Mouse (Mus musculus) 3T3-L1 (cell line): ENCODE measurements around the gene Serpinb6a.

Experiments used
- DNase-seq: peaks from one replicate; pipeline ENCODE4 v3.0.0-alpha.2; 2015; ENCODE audit warnings: low read depth, low spot score

The Serpinb6a gene

DNA sequence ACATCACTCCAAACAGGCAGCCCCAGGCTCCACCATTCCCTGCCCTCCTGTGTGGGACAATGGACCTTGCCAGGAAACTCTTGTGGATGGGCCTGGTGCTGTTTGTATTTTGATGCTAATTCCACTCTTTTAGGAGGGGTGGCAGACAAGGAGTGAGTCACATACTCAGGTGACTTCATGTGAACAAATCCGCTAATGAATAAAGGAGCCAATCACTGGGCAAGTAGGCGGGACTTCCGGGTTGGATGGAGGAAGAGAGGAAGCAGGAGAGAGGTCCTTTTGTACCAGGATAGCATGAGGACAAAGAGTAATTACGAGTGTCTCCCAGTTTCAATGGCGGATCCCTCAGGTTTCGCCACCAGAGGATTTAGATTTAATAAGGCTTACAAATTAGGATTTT lies 81.6 kb downstream of the Serpinb6a start:
- DNase-seq, result no peak

DNA sequence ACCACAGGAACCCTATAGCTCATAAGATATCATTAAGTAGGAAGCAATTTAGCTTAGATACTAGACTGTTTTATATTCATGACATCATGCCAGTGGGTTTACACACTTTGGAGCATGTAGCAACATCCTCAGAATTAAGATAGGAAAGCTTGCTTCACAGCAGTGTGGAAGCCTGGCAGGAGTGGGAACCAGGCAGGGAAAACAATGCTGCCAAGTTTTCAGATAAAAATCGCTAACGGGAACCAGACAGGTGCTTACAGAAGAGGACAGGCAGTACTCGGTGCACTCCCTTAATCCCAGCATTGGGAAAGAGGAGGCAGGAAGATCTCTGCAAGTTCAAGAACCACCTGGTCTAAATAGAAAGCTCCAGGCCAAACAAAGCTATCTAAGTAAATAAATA lies 95.8 kb downstream of the Serpinb6a start:
- DNase-seq, result no peak

DNA sequence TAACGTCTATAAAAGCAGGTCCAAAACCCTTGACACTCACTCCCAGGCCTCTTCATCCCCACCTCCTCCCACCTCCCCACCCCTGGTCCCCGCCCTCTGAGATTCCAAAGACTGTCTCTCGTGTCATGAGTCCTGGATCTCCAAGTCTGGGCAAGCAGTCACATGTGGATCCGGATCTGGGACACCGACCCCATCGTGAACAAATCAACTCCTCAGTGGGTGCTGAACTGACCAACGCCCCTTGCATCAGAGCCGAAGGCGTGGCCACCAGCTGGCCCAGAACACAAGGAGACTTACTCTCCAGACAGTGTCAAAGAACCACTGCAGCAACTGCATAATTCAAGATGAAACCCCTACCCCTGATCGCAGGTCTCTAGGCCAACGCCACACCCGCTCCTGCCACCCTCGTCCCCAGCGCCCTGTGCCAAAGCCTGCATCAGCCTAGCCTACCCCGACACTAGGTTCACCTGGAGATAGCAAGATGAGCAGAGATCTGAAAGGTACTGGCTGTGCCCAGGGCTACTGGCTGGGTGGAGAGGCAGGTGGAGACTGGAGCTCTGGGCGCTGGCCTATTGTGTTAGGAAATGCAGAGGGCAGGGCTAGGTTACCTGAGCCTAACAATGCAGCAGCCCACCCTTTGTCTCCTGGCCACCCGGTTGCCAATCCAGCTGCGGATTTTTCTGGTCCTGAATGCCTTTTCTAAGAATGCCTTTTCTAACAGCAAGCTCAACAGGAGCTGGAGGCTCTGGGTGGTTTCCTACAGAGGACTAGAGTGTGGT lies 97.2 kb downstream of the Serpinb6a start, which contains the start of gene Serpinb6c:
Gene Serpinb6c, minus strand, starts transcription at position 533 of the 779 bp plus-strand sequence.
- no peak for DNase-seq

DNA sequence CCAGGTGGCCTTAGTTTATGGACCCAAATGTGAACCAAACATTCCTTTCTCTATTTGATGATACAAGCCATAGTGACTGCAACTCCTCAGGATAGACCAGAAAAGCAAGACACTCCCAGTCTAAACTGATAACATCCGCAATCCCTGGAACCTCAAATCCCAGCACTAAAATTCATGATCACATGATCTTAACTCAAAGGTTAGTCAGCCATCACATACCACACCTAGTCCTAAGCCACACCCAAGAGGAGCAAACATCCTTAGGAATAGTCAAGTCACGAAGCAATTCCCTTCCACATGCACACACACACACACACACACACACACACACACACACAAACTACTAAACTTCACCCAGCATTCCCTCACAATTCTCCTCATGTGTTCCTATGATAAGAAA lies 99.3 kb downstream of the Serpinb6a start:
- no peak for DNase-seq

DNA sequence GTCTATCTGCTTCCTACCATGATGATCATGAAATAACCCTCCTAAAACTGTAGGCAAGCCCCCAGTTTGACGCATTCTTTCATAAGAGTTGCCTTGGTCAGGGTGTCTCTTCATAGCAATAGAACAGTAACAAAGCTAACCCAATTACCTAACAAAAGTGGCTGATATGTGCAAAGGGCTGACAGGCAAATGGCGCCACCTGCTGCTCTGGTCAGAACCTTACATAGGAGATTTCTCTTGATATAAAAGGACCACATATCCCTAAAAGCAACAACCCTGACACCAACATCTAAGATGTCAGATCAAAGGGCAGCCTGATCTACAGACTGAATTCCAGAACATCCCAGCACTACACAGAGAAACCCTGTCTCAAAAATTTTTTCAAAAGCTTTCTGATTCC lies 108.4 kb downstream of the Serpinb6a start:
- DNase-seq, result peak; percentile 76
